Mouse (Mus musculus): ENCODE data around the gene Cdc20b. TPM values are rescaled to one million over a fixed set of nuclear protein-coding genes. Genes with fewer than 3 reads are reported as not detected.

Cdc20b gene
- polyA plus RNA-seq (2014; fragmentation: Nextera tagmentation; extraction: Ambion mirVana): not detected in 2 replicates

GRCm38 (mm10) chr13:113034950-113035421 is at the start of gene Cdc20b:
Gene Cdc20b, plus strand, starts transcription at chr13:113035111.
- H3K9me3 ChIP-seq (ENCODE audit: control insufficient read depth, low read depth, low read length): no peaks in the 10 kb centered on the region
- peaks cover 16% of the 10 kb centered on the region for H3K27me3 ChIP-seq (ENCODE audit: control insufficient read depth, insufficient read depth, low read length)
- H3K4me1 ChIP-seq (ENCODE audit: control insufficient read depth, insufficient read depth, low read length): peaks cover 10% of the 10 kb centered on the region; the same call in 1 of the 2 replicates
- H3K9ac ChIP-seq (replicated peaks; ENCODE audit: low read depth, low read length): no peak within 1 kb of the TSS; the same call in 1 of the 2 replicates
- H3K4me2 ChIP-seq (replicated peaks; ENCODE audit: low read depth, low read length): peak within 1 kb of the TSS; percentile 95
- no peak within 1 kb of the TSS for H3K27ac ChIP-seq (ENCODE audit: low read length)
- H3K4me3 ChIP-seq (ENCODE audit: low read depth, low read length): peak within 1 kb of the TSS; percentile 55
- no peak for ATAC-seq (ENCODE audit: insufficient number of reproducible peaks, insufficient read depth, low FRiP score, low read depth)
- under 1% methylated on average over 46 of the region's 46 CpGs for WGBS
- H3K36me3 ChIP-seq (ENCODE audit: control insufficient read depth, insufficient read depth, low read length): no peaks in the 10 kb centered on the region

GRCm38 (mm10) chr13:112985605-112986450 is 49.1 kb upstream of the Cdc20b start:
- ATAC-seq (ENCODE audit: insufficient number of reproducible peaks, insufficient read depth, low FRiP score, low read depth): no peak
- 9% methylated on average over 18 of the region's 18 CpGs for WGBS
- Histone ChIP-seq H3K9ac (replicated peaks; ENCODE audit: low read depth, low read length) (no peak overlapping the region), H3K9me3 (ENCODE audit: control insufficient read depth, low read depth, low read length) (no peaks in the 10 kb centered on the region), H3K36me3 (ENCODE audit: control insufficient read depth, insufficient read depth, low read length) (no peaks in the 10 kb centered on the region), H3K27me3 (ENCODE audit: control insufficient read depth, insufficient read depth, low read length) (peaks cover 33% of the 10 kb centered on the region), H3K4me3 (ENCODE audit: low read depth, low read length) (no peak overlapping the region), H3K4me1 (ENCODE audit: control insufficient read depth, insufficient read depth, low read length) (peaks cover 19% of the 10 kb centered on the region; the same call in 1 of the 2 replicates), H3K27ac (ENCODE audit: low read length) (no peak overlapping the region), H3K4me2 (replicated peaks; ENCODE audit: low read depth, low read length) (no peak overlapping the region)

DNA sequence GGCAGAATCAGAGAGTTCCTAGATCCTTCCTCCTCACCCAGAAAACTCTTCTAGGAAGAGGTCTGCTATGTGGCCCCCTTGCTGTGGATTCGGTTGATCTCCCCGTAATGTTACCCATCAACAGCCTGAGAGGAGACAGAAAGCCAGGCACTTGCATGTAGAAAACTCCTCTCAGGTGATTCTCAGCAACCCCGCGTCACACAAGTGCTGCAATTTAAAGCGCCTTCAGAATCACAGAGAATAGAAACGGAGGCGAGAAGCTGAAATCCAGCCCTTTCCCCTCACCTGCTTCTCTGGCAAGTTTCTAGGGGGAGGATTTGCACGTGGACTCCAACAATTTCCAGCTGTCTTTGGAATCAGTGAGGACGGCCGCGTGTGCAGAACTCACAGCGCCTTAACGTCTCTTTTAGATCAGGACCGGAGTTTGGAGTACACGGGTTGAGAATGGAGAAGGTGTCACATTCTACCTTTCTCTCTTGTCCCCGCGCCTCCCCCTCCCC is 48.4 kb upstream of the Cdc20b start:
- Histone ChIP-seq H3K9ac (replicated peaks; ENCODE audit: low read depth, low read length) (no peak overlapping the region), H3K36me3 (ENCODE audit: control insufficient read depth, insufficient read depth, low read length) (no peaks in the 10 kb centered on the region), H3K4me3 (ENCODE audit: low read depth, low read length) (0 out of 2 replicates have a peak overlapping the region, but pooled peaks have one; percentile 46), H3K27me3 (ENCODE audit: control insufficient read depth, insufficient read depth, low read length) (peaks cover 39% of the 10 kb centered on the region), H3K27ac (ENCODE audit: low read length) (no peak overlapping the region), H3K4me1 (ENCODE audit: control insufficient read depth, insufficient read depth, low read length) (peaks cover 19% of the 10 kb centered on the region; the same call in 1 of the 2 replicates), H3K4me2 (replicated peaks; ENCODE audit: low read depth, low read length) (peak overlapping the region; percentile 97; the same call in 1 of the 2 replicates), H3K9me3 (ENCODE audit: control insufficient read depth, low read depth, low read length) (no peaks in the 10 kb centered on the region)
- ATAC-seq (ENCODE audit: insufficient number of reproducible peaks, insufficient read depth, low FRiP score, low read depth): no peak
- 2% methylated on average over 17 of the region's 17 CpGs for WGBS

DNA sequence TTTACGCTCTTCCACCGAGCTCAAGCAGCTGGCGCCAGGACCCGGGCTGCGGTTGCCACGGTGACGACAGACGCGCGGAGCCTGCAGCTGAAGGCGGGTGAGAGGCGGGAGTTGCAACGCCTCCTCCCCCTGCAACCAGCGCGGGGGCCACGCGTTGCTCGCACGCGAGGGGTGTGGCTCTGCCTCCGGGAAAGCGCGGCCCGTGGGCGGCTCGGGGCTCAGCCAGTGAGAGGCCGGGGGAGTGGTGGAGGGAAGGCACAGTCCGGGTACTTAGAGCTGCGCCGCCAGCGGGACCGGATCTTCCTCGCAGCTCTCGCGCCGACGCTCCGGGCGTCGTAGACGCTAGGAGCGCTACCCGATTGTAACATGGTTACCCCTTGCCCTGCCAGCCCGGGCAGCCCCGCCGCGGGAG is 47.4 kb upstream of the Cdc20b start, which contains the start of gene Ccno:
Ccno (plus strand) TSS at position 271 of the 412 bp plus-strand sequence.
- peak within 1 kb of the TSS; percentile 46 for H3K4me3 ChIP-seq (ENCODE audit: low read depth, low read length)
- no peak within 1 kb of the TSS for H3K27ac ChIP-seq (ENCODE audit: low read length)
- H3K9me3 ChIP-seq (ENCODE audit: control insufficient read depth, low read depth, low read length): no peaks in the 10 kb centered on the region
- peak within 1 kb of the TSS; percentile 97 for H3K4me2 ChIP-seq (replicated peaks; ENCODE audit: low read depth, low read length)
- peaks cover 19% of the 10 kb centered on the region; the same call in 1 of the 2 replicates for H3K4me1 ChIP-seq (ENCODE audit: control insufficient read depth, insufficient read depth, low read length)
- under 1% methylated on average over 47 of the region's 47 CpGs for WGBS
- H3K36me3 ChIP-seq (ENCODE audit: control insufficient read depth, insufficient read depth, low read length): no peaks in the 10 kb centered on the region
- ATAC-seq (ENCODE audit: insufficient number of reproducible peaks, insufficient read depth, low FRiP score, low read depth): peak; percentile 95
- H3K9ac ChIP-seq (replicated peaks; ENCODE audit: low read depth, low read length): peak within 1 kb of the TSS; percentile 21; the same call in 1 of the 2 replicates
- H3K27me3 ChIP-seq (ENCODE audit: control insufficient read depth, insufficient read depth, low read length): peaks cover 41% of the 10 kb centered on the region

- peaks cover 41% of the 10 kb centered on the region for H3K27me3 ChIP-seq (ENCODE audit: control insufficient read depth, insufficient read depth, low read length)
- no peaks in the 10 kb centered on the region for H3K36me3 ChIP-seq (ENCODE audit: control insufficient read depth, insufficient read depth, low read length)
- no peaks in the 10 kb centered on the region for H3K9me3 ChIP-seq (ENCODE audit: control insufficient read depth, low read depth, low read length)
- peak overlapping the region; percentile 21; the same call in 1 of the 2 replicates for H3K9ac ChIP-seq (replicated peaks; ENCODE audit: low read depth, low read length)
- peak overlapping the region; percentile 97 for H3K4me2 ChIP-seq (replicated peaks; ENCODE audit: low read depth, low read length)
- H3K27ac ChIP-seq (ENCODE audit: low read length): no peak overlapping the region
- ATAC-seq (ENCODE audit: insufficient number of reproducible peaks, insufficient read depth, low FRiP score, low read depth): peak; percentile 17; the same call in 1 of the 2 replicates
- 0% methylated on average over 38 of the region's 39 CpGs for WGBS
- H3K4me1 ChIP-seq (ENCODE audit: control insufficient read depth, insufficient read depth, low read length): peaks cover 19% of the 10 kb centered on the region; the same call in 1 of the 2 replicates
- H3K4me3 ChIP-seq (ENCODE audit: low read depth, low read length): peak overlapping the region; percentile 46
Observed at GRCm38 (mm10) chr13:112987991-112988390, 46.9 kb upstream of the Cdc20b start.

- Histone ChIP-seq H3K9ac (replicated peaks; ENCODE audit: low read depth, low read length) (no peak overlapping the region), H3K4me2 (replicated peaks; ENCODE audit: low read depth, low read length) (peak overlapping the region; percentile 97), H3K4me1 (ENCODE audit: control insufficient read depth, insufficient read depth, low read length) (peaks cover 27% of the 10 kb centered on the region; the same call in 1 of the 2 replicates), H3K27me3 (ENCODE audit: control insufficient read depth, insufficient read depth, low read length) (peaks cover 50% of the 10 kb centered on the region), H3K36me3 (ENCODE audit: control insufficient read depth, insufficient read depth, low read length) (no peaks in the 10 kb centered on the region), H3K9me3 (ENCODE audit: control insufficient read depth, low read depth, low read length) (no peaks in the 10 kb centered on the region), H3K27ac (ENCODE audit: low read length) (no peak overlapping the region), H3K4me3 (ENCODE audit: low read depth, low read length) (peak overlapping the region; percentile 46; the same call in 1 of the 2 replicates)
- ATAC-seq (ENCODE audit: insufficient number of reproducible peaks, insufficient read depth, low FRiP score, low read depth): no peak
- WGBS: 2% methylated on average over 19 of the region's 19 CpGs
Observed at GRCm38 (mm10) chr13:112988866-112989265, 46.0 kb upstream of the Cdc20b start.

GRCm38 (mm10) chr13:112989541-112989940 is 45.4 kb upstream of the Cdc20b start:
- no peak for ATAC-seq (ENCODE audit: insufficient number of reproducible peaks, insufficient read depth, low FRiP score, low read depth)
- WGBS: under 1% methylated on average over 23 of the region's 23 CpGs
- H3K4me2 ChIP-seq (replicated peaks; ENCODE audit: low read depth, low read length): 0 out of 2 replicates have a peak overlapping the region, but pooled peaks have one; percentile 10
- H3K27ac ChIP-seq (ENCODE audit: low read length): no peak overlapping the region
- H3K9me3 ChIP-seq (ENCODE audit: control insufficient read depth, low read depth, low read length): no peaks in the 10 kb centered on the region
- H3K4me3 ChIP-seq (ENCODE audit: low read depth, low read length): peak overlapping the region; percentile 3; the same call in 1 of the 2 replicates
- H3K36me3 ChIP-seq (ENCODE audit: control insufficient read depth, insufficient read depth, low read length): no peaks in the 10 kb centered on the region
- peaks cover 54% of the 10 kb centered on the region for H3K27me3 ChIP-seq (ENCODE audit: control insufficient read depth, insufficient read depth, low read length)
- H3K4me1 ChIP-seq (ENCODE audit: control insufficient read depth, insufficient read depth, low read length): peaks cover 27% of the 10 kb centered on the region; the same call in 1 of the 2 replicates
- H3K9ac ChIP-seq (replicated peaks; ENCODE audit: low read depth, low read length): no peak overlapping the region

- WGBS: 26% methylated on average over 4 of the region's 4 CpGs
- Histone ChIP-seq H3K4me1 (ENCODE audit: control insufficient read depth, insufficient read depth, low read length) (peaks cover 27% of the 10 kb centered on the region; the same call in 1 of the 2 replicates), H3K36me3 (ENCODE audit: control insufficient read depth, insufficient read depth, low read length) (no peaks in the 10 kb centered on the region), H3K9me3 (ENCODE audit: control insufficient read depth, low read depth, low read length) (no peaks in the 10 kb centered on the region), H3K27me3 (ENCODE audit: control insufficient read depth, insufficient read depth, low read length) (peaks cover 62% of the 10 kb centered on the region), H3K4me3 (ENCODE audit: low read depth, low read length) (no peak overlapping the region), H3K9ac (replicated peaks; ENCODE audit: low read depth, low read length) (no peak overlapping the region), H3K27ac (ENCODE audit: low read length) (no peak overlapping the region), H3K4me2 (replicated peaks; ENCODE audit: low read depth, low read length) (no peak overlapping the region)
- ATAC-seq (ENCODE audit: insufficient number of reproducible peaks, insufficient read depth, low FRiP score, low read depth): no peak
Observed at GRCm38 (mm10) chr13:112990346-112990745, 44.6 kb upstream of the Cdc20b start.

Measured in stomach, embryonic 14.5 days (tissue).